Mouse (Mus musculus): ENCODE measurements around the gene Mif.

Mif gene

DNA sequence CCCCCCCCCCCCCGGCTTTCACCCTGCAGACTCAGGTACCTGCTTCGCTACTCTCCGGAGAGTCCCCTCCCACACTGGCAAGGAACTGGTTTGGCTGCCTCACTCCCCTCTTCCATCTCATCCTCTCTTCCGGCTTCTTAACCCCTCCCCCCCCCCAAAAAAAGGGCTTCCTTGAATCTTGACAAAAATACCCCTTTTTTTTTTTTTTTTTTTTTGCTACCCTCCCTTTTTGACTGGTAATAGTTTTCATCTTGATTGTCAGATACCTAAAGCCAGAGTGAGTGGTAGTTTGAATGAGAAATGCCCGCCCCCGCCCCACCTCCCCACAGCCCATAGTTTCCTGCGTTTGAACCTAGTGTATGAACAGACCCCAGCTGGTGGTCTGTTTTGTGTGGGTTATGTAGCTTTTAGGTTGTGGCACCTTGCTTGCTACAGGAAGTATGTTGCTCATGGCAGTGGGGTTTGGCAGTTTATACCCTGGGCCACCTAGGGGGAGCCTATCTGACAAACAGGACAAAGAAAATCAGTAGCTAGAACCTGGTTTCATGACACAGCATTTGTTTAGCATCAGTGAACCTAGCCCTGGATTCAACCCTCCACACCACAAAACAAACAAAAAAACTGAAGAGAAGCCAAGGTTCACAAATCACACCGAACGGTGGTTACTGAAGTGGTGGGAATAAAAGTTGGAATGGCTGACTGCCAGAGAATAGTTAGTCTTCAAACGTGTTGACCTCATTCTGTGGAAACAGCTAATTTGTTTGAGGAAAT, 24.1 kb downstream of the Mif start:
- peak; percentile 62 to 67 for DNase-seq

GRCm38 (mm10) chr10:75835307-75835706, 24.7 kb downstream of the Mif start:
- DNase-seq, result peak; percentile 78 to 85

- DNase-seq, result no peak
Observed at GRCm38 (mm10) chr10:75834721-75835120, 25.3 kb downstream of the Mif start.

GRCm38 (mm10) chr10:75834250-75834649, 25.8 kb downstream of the Mif start:
- DNase-seq, result peak; percentile 76

DNA sequence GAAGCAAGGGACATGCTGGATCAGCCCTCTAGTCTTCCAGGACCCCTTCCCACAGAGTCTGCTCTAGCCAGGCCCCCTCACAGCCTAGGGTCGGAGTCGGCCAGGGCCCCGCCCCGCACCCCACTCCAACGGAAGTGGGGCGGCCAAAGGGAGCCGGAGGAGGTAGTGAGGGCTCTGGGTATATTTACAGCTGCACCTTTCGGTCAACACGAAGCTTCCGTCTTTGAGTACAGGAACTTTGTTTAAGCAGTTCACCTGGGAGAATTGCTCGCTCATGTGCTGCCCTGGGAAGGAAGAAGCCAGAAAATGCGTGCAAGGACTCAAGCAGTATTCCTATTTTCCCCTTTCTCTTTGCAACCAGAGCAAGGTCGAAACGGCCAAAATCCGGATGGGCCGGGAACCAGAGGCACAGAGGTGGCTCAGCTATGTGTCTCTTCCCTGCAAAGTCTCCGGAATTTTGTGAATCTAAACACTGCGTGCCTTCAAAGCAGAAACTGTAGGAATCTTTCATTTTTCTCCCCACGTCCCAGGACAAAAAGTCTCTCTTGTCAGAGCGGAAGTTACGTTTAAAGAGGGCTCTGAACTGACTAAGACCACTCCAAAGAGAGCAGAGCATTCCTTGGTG, 26.5 kb downstream of the Mif start:
- DNase-seq, result peak; percentile 48 to 50

GRCm38 (mm10) chr10:75832272-75832895, 27.7 kb downstream of the Mif start:
- DNase-seq, result peak; percentile 68 to 69

DNA sequence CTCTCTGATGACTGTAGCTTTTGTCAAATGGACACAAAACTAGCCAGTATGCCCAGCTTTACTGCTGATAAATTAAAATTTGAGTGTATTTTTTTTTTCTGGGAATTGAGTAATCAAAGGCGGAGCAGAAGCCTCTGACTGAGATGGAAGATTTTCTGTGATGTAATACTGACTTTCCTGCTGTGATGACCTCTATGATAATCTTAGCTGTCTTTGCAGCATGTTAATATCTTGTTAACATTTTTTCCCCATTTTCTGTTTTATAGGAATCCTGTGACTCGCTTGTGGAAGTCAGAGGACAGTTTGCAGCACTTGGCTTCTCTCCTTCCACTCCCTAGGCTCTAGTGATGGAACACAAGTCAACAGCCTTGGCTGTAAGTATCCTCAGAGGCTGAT, 29.8 kb downstream of the Mif start:
- no peak for DNase-seq

DNA sequence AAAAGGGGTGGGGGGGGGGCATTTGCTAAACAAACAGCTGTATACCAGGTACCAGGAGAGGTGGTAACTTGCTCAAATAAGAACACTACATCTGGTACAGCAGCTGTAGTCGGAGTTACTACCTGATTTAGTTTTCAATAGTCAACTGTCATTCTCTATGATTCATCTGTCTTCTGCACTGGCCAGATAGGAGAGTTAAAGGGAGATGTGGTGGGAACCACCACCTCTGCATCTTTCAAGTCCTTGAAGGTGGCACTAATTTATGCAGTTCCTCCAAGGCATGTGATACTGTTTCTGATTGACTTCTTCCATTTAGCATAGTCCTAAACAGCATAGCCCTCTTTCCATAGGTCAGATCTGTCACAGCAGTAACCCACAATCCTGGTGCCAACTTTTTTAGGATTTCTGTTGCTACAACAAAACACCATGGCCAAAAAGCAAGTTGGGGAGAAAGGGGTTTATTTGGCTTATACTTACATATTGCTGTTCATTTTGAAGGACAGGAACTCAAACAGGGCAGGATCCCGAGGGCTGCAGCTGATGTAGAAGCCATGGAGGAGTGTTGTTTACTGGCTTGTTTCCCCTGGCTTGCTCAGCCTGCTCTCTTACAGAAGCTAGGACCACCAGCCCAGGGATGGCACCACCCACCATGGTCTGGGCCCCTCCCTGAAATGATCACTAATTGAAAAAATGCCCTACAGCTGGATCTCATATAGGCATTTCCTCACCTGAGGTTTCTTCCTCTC, 30.3 kb downstream of the Mif start:
- DNase-seq, result no peak

DNA sequence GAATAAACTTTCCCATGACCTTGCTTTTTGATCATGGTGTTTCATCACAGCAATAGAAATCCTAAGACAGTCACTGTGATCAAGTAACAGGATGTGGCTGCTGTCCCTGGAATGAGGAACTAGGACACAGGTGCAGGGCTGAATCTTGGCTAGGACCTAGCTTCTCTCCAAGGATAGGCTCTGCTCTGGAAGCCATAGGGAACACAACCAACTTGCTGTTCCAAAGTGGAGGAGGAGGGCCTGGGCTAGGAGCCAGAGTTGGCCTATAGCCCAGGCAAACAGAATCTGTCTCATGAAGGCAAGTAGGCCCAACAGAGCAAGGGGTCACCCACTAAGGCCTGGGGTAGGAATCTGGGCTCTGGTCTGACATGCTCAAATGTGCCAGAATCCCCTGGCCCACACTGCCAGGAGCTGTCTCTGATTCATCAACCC, 31.5 kb downstream of the Mif start:
- DNase-seq, result no peak

DNA sequence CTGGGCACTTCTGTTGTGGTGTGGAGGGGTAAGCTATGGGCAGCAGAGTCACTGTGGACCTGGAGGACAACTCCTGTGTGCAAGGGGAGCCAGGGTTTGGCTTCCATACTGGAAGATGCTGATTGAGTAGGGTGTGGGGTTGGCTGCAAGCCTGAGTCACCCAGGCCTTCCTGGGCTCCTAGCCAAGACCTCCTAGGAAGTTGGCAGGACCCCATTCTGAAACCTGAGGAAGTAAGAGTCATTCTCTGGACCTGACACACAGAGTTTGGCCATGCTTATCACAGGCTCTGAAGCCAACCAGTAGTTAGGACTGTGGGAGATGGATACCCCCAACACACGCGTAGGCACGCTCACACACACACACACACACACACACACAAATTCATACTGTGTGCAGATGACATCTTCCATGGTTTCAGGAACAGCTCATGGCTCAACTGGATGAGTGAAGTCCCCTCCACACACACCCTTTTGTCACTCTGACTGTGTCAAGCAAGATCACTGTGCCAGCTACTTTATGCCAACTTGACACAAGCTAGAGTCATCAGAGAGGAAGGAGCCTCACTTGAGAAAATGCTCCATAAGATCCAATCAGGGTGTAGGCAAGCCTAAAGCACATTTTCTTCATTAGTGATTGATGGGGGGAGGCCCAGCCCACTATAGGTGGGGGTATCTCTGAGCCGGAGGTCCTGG, 32.2 kb downstream of the Mif start:
- no peak for DNase-seq

GRCm38 (mm10) chr10:75824530-75824929, 35.5 kb downstream of the Mif start:
- no peak for DNase-seq

DNA sequence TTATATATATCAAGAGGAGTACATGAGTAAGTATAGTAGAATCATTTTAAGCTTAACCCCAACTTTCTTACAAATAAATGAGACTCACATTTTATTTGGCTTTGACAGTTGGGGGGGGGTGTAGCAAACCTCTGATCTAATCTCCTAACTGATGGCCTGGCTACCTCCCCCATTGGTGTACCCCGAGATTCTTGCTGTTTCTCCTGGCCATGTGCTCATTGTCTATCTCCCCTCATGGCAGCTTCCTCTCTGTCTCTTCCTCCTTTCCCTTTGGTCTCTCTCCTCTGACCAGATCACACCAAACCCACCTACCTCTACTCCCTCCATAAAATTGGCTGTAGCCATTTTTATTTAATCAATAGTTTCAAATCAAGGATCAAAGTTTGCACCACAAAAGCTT, 36.3 kb downstream of the Mif start:
- no peak for DNase-seq

DNA sequence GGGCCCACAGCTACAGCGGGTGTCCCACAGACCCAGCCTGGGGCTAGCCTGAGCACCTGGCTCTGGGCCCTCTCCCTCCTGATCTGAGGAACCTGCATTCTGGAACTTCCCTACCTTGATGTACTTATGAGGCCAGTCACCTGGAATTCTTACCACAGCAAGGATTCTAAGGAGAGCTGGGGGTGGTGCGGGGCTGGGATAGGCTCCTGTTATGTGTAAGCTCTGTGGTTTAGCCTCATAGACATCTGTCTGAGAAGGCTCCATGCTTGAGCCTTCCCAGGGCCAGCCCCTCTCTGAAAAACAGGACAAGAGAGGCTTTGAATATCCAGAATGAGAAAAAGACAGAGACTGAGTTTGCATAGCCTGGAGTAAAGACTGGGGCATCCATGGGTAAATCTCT, 37.6 kb downstream of the Mif start, which contains the start of gene Gstt4:
TSS of gene Gstt4 (minus strand) at position 101 of the 400 bp plus-strand sequence.
- no peak for DNase-seq

- DNase-seq, result no peak
Observed at GRCm38 (mm10) chr10:75819882-75820281, 40.2 kb downstream of the Mif start.

DNA sequence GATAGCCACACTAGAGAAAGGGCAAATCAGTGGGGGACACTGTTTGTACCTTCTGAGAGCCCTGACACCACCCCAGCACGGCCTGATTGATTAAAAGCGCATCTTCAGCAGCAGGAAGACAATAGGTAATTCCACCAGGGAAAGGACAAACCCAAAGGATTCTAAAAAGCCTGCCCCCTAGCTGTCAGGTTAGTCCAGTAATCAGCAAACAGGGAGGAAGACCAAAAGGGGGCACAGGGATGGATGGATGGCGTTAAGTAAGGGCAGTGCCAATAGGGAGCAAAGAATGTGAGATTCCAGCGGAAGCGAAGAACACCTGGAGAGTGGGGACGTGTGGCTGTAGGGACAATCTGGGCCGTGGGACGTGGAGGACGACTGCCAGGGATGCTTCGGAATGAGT, 41.4 kb downstream of the Mif start:
- DNase-seq, result no peak
